In genomic region chr17:24259702-24260101, GRCm38 (mm10) we compare ENCODE assay signal across 16 mouse cellular contexts.
"Had no signal": no experiment of that assay in that cellular context is flagged by ENCODE, and none has a peak within 500 bp of the region (broad histone marks: within the 10 kb centered on the region; RNA-seq: fewer than 3 reads in every experiment).

No protein-coding gene starts in this region.

- H3K27ac ChIP-seq: kidney, embryonic 15.5 days; limb, embryonic 10.5 days; midbrain, embryonic 13.5 days; neural tube, embryonic 15.5 days; stomach, embryonic 15.5 days had no signal

- H3K36me3 ChIP-seq: kidney, embryonic 15.5 days; limb, embryonic 10.5 days; liver, embryonic 12.5 days; midbrain, embryonic 13.5 days; neural tube, embryonic 15.5 days; stomach, embryonic 15.5 days had no signal

- H3K9me3 ChIP-seq: limb, embryonic 10.5 days; liver, embryonic 12.5 days; midbrain, embryonic 13.5 days; neural tube, embryonic 15.5 days; stomach, embryonic 15.5 days had no signal

- H3K9ac ChIP-seq: kidney, embryonic 15.5 days; liver, embryonic 12.5 days; lung, embryonic 14.5 days; midbrain, embryonic 13.5 days; neural tube, embryonic 15.5 days; stomach, embryonic 15.5 days had no signal

- H3K4me3 ChIP-seq: kidney, embryonic 15.5 days; limb, embryonic 10.5 days; liver, embryonic 12.5 days; midbrain, embryonic 13.5 days; myocyte; neural tube, embryonic 15.5 days; stomach, embryonic 15.5 days had no signal

- DNase-seq: kidney, adult 11 months; kidney, postnatal 14 days; lung, embryonic 14.5 days; lung, postnatal 10 days; lung, postnatal 4 days; right cerebral cortex, adult 18-20 months; right cerebral cortex, postnatal 25 days; thymus, adult 2 months; thymus, postnatal 25 days had no signal

- H3K4me2 ChIP-seq: kidney, embryonic 15.5 days; liver, embryonic 12.5 days; lung, embryonic 14.5 days; midbrain, embryonic 13.5 days; neural tube, embryonic 15.5 days; stomach, embryonic 15.5 days had no signal

- H3K27me3 ChIP-seq: kidney, embryonic 15.5 days; midbrain, embryonic 13.5 days; neural tube, embryonic 15.5 days; stomach, embryonic 15.5 days had no signal

- ATAC-seq: liver, embryonic 12.5 days; midbrain, embryonic 13.5 days had no signal

- H3K4me1 ChIP-seq: kidney, embryonic 15.5 days; limb, embryonic 10.5 days; midbrain, embryonic 13.5 days; neural tube, embryonic 15.5 days; stomach, embryonic 15.5 days had no signal
